ENCODE assay signal across 9 mouse cellular contexts in the genomic region with DNA sequence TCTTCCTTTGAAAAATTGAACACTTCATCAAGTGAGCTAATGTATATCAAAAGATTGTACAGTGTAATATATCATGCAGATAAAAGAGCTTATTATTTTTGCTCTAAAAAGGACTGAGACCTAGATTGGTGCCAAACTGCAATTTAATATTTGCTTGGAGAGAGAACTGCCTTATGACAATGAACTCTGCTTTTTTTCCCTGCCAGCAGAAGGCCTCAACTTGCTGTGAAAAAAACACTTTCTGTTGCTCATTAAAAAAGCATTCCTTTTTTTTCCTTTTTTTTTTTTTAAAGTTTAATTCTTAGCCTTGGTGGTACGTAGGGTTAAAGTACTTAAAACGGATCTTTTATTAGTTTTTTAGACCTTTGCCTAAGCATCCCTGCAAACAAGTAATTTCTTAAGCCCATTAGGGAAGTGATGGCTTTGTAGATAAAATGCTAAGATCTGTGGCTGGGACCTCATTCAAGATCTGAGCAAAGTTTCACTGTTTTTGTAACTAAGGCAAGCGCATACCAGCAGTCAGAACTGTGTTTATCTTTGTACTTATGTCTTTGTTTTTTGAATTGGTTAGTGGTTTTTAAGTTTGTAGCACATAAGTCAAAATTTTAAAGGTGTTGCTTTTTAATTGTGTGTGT. TPM values are rescaled to one million over a fixed set of nuclear protein-coding genes. Genes with fewer than 3 reads are reported as not detected.
DNase-seq lines count a peak whose midpoint lies in the region; ATAC-seq and TF ChIP-seq lines count a peak whose summit lies in the region.
"Had no signal": no experiment of that assay in that cellular context is flagged by ENCODE, and none has a peak within 500 bp of the region (broad histone marks: within the 10 kb centered on the region; RNA-seq: fewer than 3 reads in every experiment).

No protein-coding gene starts in this region.

- no peak for TF ChIP-seq CTCF in liver, embryonic 14.5 days (IDR thresholded peaks at IDR 0.05; ENCODE audit: low read depth)

- H3K36me3 ChIP-seq in forebrain, embryonic 13.5 days (ENCODE audit: poor library complexity, severe bottlenecking): no peaks in the 10 kb centered on the region
- H3K36me3 ChIP-seq in liver, embryonic 14.5 days (replicated peaks; ENCODE audit: control insufficient read depth, insufficient read depth, low read depth): no peaks in the 10 kb centered on the region

- peaks cover 23% of the 10 kb centered on the region for H3K4me1 ChIP-seq in forebrain, embryonic 13.5 days
- peaks cover 21 to 28% of the 10 kb centered on the region in 2 experiments for H3K4me1 ChIP-seq in liver, embryonic 14.5 days (replicated peaks; ENCODE audit: control insufficient read depth in 2 of 2, insufficient read depth in 2 of 2, low read length in 1 of 2)

- H3K4me3 ChIP-seq in forebrain, embryonic 13.5 days: peak overlapping the region; percentile 97
- peak overlapping the region in 1 of 2 experiments; percentile 96; a peak in 2 of 4 replicates for H3K4me3 ChIP-seq in liver, embryonic 14.5 days (ENCODE audit: insufficient read depth in 1 of 2, low read depth in 2 of 2, low read length in 2 of 2)

- H3K27me3 ChIP-seq in forebrain, embryonic 13.5 days: peaks cover 9% of the 10 kb centered on the region; the same call in 1 of the 2 replicates
- no peaks in the 10 kb centered on the region for H3K27me3 ChIP-seq in liver, embryonic 14.5 days (ENCODE audit: control insufficient read depth, insufficient read depth, low read length)

- ATAC-seq in forebrain, embryonic 13.5 days: no peak
- no peak for ATAC-seq in liver, embryonic 14.5 days (ENCODE audit: insufficient read depth)

- peak; percentile 79 for DNase-seq in heart, adult 11 months
- DNase-seq in heart, postnatal 14 days: no peak
- peak; percentile 69 for DNase-seq in 416B (ENCODE audit: low read depth)
- DNase-seq in liver, embryonic 14.5 days (ENCODE audit: low read depth in 3 of 3, low spot score in 3 of 3): no peak
- DNase-seq in urinary bladder, postnatal 10 days (ENCODE audit: low spot score): no peak
- DNase-seq in left cerebral cortex, adult 18-20 months (ENCODE audit: low spot score in 2 of 2): no peak
- no peak for DNase-seq in ovary, postnatal 10 days (ENCODE audit: low spot score)
- DNase-seq: cerebellum, postnatal 36 days had no signal

- peak overlapping the region; percentile 92; the same call in 1 of the 2 replicates for H3K27ac ChIP-seq in forebrain, embryonic 13.5 days
- H3K27ac ChIP-seq in liver, embryonic 14.5 days: no peak overlapping the region; the same call in 1 of the 2 replicates

- intact Hi-C loops in heart, postnatal 14 days (cut with DNase I): loop anchor here (5.0 kb wide), 1 partner anchor 36 kb away; no protein-coding TSS in a partner anchor

- no peaks in the 10 kb centered on the region for H3K9me3 ChIP-seq in forebrain, embryonic 13.5 days (replicated peaks)
- no peaks in the 10 kb centered on the region for H3K9me3 ChIP-seq in liver, embryonic 14.5 days (ENCODE audit: control insufficient read depth, low read length)

- 52% methylated on average over 3 of the region's 3 CpGs for WGBS in forebrain, embryonic 13.5 days
- 31% methylated on average over 3 of the region's 3 CpGs for WGBS in liver, embryonic 14.5 days (ENCODE audit: insufficient replicate concordance)

- TF ChIP-seq EP300 in liver, embryonic 14.5 days (IDR thresholded peaks at IDR 0.05; ENCODE audit: low read depth): no peak

- H3K4me2 ChIP-seq in forebrain, embryonic 13.5 days: peak overlapping the region; percentile 65
- peak overlapping the region; percentile 78 for H3K4me2 ChIP-seq in liver, embryonic 14.5 days (ENCODE audit: low read depth)

- H3K9ac ChIP-seq in forebrain, embryonic 13.5 days: peak overlapping the region; percentile 99
- peak overlapping the region; percentile 93 for H3K9ac ChIP-seq in liver, embryonic 14.5 days (replicated peaks)

RNA-seq across cellular contexts. Expression of a gene that starts 1.7 kb away (rescaled TPM):
- total RNA-seq in heart, postnatal 14 days (2021): 10 to 100 TPM; 54.0 to 61.7 TPM
- 48.9 and 49.7 TPM in 2 replicates for polyA plus RNA-seq in forebrain, embryonic 13.5 days (2015; fragmentation: Nextera tagmentation; extraction: Ambion mirVana)
- 11.0 and 12.5 TPM in 2 replicates for polyA plus RNA-seq in liver, embryonic 14.5 days (2012; rRNA removed)
- polyA plus RNA-seq in liver, embryonic 14.5 days (2014; fragmentation: Nextera tagmentation; extraction: Ambion mirVana): 12.3 and 14.2 TPM in 2 replicates
- 10 to 100 TPM; 78.5 to 84.3 TPM for total RNA-seq in left cerebral cortex, adult 18-20 months (2021)

Comparison
In these comparisons a context has a peak if more than half of its experiments do, and no peak if none do; other contexts are left out.
1. DNase-seq: peak in heart, adult 11 months (single experiment) and 416B (single experiment); none in heart, postnatal 14 days (0 of 2), liver, embryonic 14.5 days (0 of 3), urinary bladder, postnatal 10 days (single experiment), left cerebral cortex, adult 18-20 months (0 of 2) and ovary, postnatal 10 days (single experiment).